Mouse (Mus musculus) kidney, embryonic 16.5 days (tissue): ENCODE data around the gene Clstn1. TPM values are rescaled to one million over a fixed set of nuclear protein-coding genes. Genes with fewer than 3 reads are reported as not detected.

Experiments
- ATAC-seq: fragments of 200-750 bp; cut with Nextera tagmentation; 2 replicates; pipeline ENCODE4 v1.8.0; 2017; ENCODE audit warnings: moderate TSS enrichment; ENCODE audit not compliant: low FRiP score, low TSS enrichment
- H3K27ac ChIP-seq: fragments of 300-500 bp; sonication (generic); 2 replicates; pipeline ENCODE4 v1.5.1; 2014; ENCODE audit warnings: low read length
- H3K27me3 ChIP-seq: fragments of 300-500 bp; sonication (generic); 2 replicates; pipeline ENCODE4 v1.6.1; 2014; ENCODE audit warnings: low read length, control low read depth, mixed read lengths; ENCODE audit not compliant: insufficient read depth
- H3K36me3 ChIP-seq: fragments of 300-500 bp; sonication (generic); 2 replicates; pipeline ENCODE4 v1.6.1; 2014; ENCODE audit warnings: low read length, control low read depth, mixed read lengths; ENCODE audit not compliant: insufficient read depth
- H3K4me1 ChIP-seq: fragments of 300-500 bp; sonication (generic); 2 replicates; pipeline ENCODE4 v1.6.1; 2014; ENCODE audit warnings: low read length, control low read depth, mixed read lengths; ENCODE audit not compliant: insufficient read depth
- H3K4me2 ChIP-seq: fragments of 300-500 bp; sonication (generic); replicated peaks from 2 replicates; pipeline ENCODE4 v1.6.1; 2014; ENCODE audit warnings: low read depth, low read length
- H3K4me3 ChIP-seq: fragments of 300-500 bp; sonication (generic); 2 replicates; pipeline ENCODE4 v1.5.1; 2014; ENCODE audit warnings: mild to moderate bottlenecking, low read length
- H3K9ac ChIP-seq: fragments of 300-500 bp; sonication (generic); replicated peaks from 2 replicates; pipeline ENCODE4 v1.6.1; 2014; ENCODE audit warnings: low read length
- H3K9me3 ChIP-seq: fragments of 300-500 bp; sonication (generic); 2 replicates; pipeline ENCODE4 v1.6.1; 2016; ENCODE audit warnings: low read length, control low read depth
- WGBS: fragments of 180-500 bp; shearing (Covaris S2); extraction: QIAGEN DNeasy Blood & Tissue Kit; methylation state at CpG from one replicate; pipeline ENCODE4 v1.1.7; 2014; 5-methylcytosine and 5-hydroxymethylcytosine counted together
- polyA plus RNA-seq: library from polyadenylated mRNA; unstranded; fragments of >200 nt; fragmentation: Nextera tagmentation; extraction: Ambion mirVana; gene quantifications from 2 replicates; pipeline ENCODE4 v1.2.1, GENCODE M21; 2015

Clstn1 gene
- polyA plus RNA-seq, 1 experiment from 2014 or later = 14.1 TPM

DNA sequence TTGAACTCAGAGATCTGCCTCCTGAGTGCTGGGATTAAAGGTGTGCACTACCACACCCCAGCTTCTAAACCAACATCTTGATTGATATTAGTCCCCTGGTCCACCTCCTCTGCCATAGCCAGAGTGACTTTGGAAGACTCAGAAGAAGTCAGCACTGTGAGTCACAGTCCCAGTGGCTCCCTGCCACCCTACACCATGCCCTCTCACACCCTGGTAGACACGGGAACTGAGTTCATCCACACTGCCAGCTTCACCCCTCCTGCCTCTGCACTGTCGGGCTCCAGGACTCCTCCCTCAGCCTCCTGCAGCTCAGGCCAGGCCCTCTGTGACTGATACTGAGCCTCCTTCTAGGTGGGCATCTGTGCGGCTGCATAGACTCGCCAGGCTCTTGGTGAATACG is 35.4 kb upstream of the Clstn1 start:
- ATAC-seq = no peak
- 70% methylated on average over 5 of the region's 5 CpGs for WGBS
- Histone ChIP-seq H3K27ac (no peak overlapping the region), H3K27me3 (no peaks in the 10 kb centered on the region), H3K9me3 (no peaks in the 10 kb centered on the region), H3K4me2 (no peak overlapping the region), H3K4me1 (no peaks in the 10 kb centered on the region), H3K4me3 (no peak overlapping the region), H3K36me3 (peaks cover 11% of the 10 kb centered on the region), H3K9ac (0 out of 2 replicates have a peak overlapping the region, but pooled peaks have one; percentile 15)

- Histone ChIP-seq H3K27ac (no peak overlapping the region), H3K4me3 (no peak overlapping the region), H3K4me2 (no peak overlapping the region), H3K36me3 (peaks cover 2% of the 10 kb centered on the region; the same call in 1 of the 2 replicates), H3K9ac (no peak overlapping the region), H3K27me3 (no peaks in the 10 kb centered on the region), H3K4me1 (no peaks in the 10 kb centered on the region), H3K9me3 (no peaks in the 10 kb centered on the region)
- ATAC-seq = no peak
- 69% methylated on average over 5 of the region's 5 CpGs for WGBS
These were observed 34.6 kb upstream of the Clstn1 start for GRCm38 (mm10) chr4:149551696-149552095.

- 67% methylated on average over 7 of the region's 7 CpGs for WGBS
- no peak overlapping the region for H3K27ac ChIP-seq
These were observed 32.4 kb upstream of the Clstn1 start for GRCm38 (mm10) chr4:149553834-149554233.

GRCm38 (mm10) chr4:149556111-149556510 is 30.2 kb upstream of the Clstn1 start:
- Histone ChIP-seq H3K4me2 (no peak overlapping the region), H3K4me3 (no peak overlapping the region), H3K9me3 (no peaks in the 10 kb centered on the region), H3K4me1 (no peaks in the 10 kb centered on the region), H3K27me3 (no peaks in the 10 kb centered on the region), H3K9ac (no peak overlapping the region), H3K36me3 (peaks cover 11% of the 10 kb centered on the region; the same call in 1 of the 2 replicates), H3K27ac (no peak overlapping the region)
- ATAC-seq = no peak
- 93% methylated on average over 4 of the region's 4 CpGs for WGBS

More at GRCm38 (mm10) chr4:149553834-149554233, 32.4 kb upstream of the Clstn1 start:
- H3K27me3 ChIP-seq = no peaks in the 10 kb centered on the region
- H3K4me2 ChIP-seq = no peak overlapping the region
- no peak overlapping the region for H3K9ac ChIP-seq
- H3K36me3 ChIP-seq = no peaks in the 10 kb centered on the region
- H3K9me3 ChIP-seq = no peaks in the 10 kb centered on the region
- ATAC-seq = no peak
- H3K4me1 ChIP-seq = no peaks in the 10 kb centered on the region
- H3K4me3 ChIP-seq = no peak overlapping the region

DNA sequence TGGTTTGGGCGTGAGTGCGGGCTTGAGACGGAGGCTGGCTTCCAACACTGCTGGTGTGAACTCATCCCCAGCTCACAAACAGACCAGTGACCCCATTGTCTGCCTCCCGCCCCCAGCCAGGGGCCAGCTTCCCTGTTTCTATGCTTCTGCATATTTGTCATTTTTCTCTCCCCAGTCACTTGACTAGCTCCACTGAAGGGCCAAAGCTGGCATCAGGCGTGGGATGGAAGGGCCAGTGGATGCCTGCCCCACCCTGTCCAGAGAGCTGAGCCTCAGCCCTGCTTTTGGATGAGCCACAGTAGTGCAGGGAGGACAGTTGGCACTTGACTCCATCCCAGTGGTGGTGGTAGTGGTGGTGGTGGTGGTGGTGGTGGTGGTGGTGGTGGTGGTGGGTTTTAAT is 28.4 kb upstream of the Clstn1 start:
- Histone ChIP-seq H3K27me3 (no peaks in the 10 kb centered on the region), H3K9ac (no peak overlapping the region), H3K36me3 (peaks cover 11% of the 10 kb centered on the region; the same call in 1 of the 2 replicates), H3K9me3 (no peaks in the 10 kb centered on the region), H3K4me1 (peaks cover 5% of the 10 kb centered on the region), H3K4me2 (no peak overlapping the region), H3K27ac (no peak overlapping the region), H3K4me3 (no peak overlapping the region)
- ATAC-seq = no peak
- 84% methylated on average over 5 of the region's 5 CpGs for WGBS

GRCm38 (mm10) chr4:149558389-149558788 is 27.9 kb upstream of the Clstn1 start:
- no peak overlapping the region for H3K4me3 ChIP-seq
- 86% methylated on average over 3 of the region's 3 CpGs for WGBS
- no peaks in the 10 kb centered on the region for H3K9me3 ChIP-seq
- H3K27me3 ChIP-seq = no peaks in the 10 kb centered on the region
- H3K27ac ChIP-seq = no peak overlapping the region
- H3K4me2 ChIP-seq = no peak overlapping the region
- peaks cover 8% of the 10 kb centered on the region for H3K4me1 ChIP-seq
- H3K36me3 ChIP-seq = peaks cover 11% of the 10 kb centered on the region; the same call in 1 of the 2 replicates
- no peak for ATAC-seq
- H3K9ac ChIP-seq = no peak overlapping the region

DNA sequence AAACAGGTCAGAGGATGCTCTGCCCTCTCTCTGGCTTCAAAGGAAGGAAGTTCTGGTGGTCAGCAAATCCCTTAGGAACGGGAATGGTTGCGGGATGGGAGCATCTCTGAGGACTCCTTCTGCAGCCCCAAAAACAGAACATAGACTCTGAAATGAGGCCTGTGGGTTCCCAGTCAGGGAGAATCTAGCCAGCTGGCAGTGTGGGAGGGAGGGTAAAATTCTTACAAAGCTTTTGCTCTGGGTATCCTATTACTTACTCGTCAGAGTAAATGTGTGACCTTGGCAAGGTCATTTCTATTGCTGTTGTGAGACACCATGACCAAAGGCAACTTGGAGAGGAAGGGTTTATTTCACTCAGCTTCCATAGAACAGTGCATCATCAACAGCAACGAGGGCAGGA is 24.9 kb upstream of the Clstn1 start:
- Histone ChIP-seq H3K36me3 (peaks cover 11% of the 10 kb centered on the region; the same call in 1 of the 2 replicates), H3K27me3 (no peaks in the 10 kb centered on the region), H3K9ac (no peak overlapping the region), H3K4me2 (no peak overlapping the region), H3K27ac (no peak overlapping the region), H3K4me1 (peaks cover 20% of the 10 kb centered on the region), H3K9me3 (no peaks in the 10 kb centered on the region), H3K4me3 (no peak overlapping the region)
- 73% methylated on average over 4 of the region's 4 CpGs for WGBS
- no peak for ATAC-seq

DNA sequence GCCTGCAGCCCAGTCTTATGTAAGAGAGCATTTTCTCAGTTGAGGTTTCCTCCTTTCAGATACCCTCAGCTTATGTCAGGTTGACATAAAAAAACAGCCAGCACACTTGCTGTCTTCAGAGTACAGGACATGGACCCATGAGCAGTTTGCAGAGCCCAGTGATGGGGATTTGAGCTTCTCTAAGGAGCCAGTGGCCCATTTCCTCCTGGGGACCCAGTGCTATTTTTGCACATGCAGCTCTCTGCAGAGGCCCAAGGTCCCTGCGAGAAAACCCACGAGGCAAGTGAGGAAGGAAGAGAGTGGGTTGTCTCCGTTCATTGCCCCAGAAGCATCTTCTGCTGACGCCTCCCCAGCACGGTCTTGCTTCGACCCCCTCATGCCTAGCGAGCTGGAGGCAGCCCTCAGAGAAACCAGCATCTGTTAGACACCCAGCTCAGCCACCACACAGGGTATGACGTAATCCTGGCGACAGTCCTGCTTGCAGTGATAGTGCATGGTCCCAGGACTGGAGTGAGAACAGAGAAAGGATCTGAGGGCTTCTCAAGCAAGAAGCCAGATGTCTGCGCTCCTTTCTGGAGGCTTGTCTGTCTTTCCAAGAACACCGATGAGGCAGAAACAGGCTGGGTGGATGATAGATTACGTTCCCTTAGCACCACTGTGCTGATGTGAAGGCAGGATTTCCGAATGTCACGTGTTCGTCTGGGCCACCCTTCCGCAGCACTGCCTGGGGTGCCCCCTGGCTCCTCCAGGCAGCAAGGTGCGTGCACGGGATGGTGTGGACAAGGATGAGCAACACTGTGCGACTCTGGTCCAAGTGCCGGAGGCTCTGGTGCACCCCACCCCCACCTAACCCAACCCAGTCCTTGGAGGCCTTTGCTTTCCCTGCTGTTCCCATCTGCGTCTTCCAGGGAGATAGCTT is 24.0 kb upstream of the Clstn1 start:
- Histone ChIP-seq H3K27ac (no peak overlapping the region), H3K4me1 (peaks cover 21% of the 10 kb centered on the region), H3K9ac (no peak overlapping the region; the same call in 1 of the 2 replicates), H3K4me2 (no peak overlapping the region), H3K36me3 (peaks cover 11% of the 10 kb centered on the region; the same call in 1 of the 2 replicates), H3K4me3 (no peak overlapping the region), H3K9me3 (no peaks in the 10 kb centered on the region), H3K27me3 (no peaks in the 10 kb centered on the region)
- no peak for ATAC-seq
- WGBS = 63% methylated on average over 21 of the region's 21 CpGs

DNA sequence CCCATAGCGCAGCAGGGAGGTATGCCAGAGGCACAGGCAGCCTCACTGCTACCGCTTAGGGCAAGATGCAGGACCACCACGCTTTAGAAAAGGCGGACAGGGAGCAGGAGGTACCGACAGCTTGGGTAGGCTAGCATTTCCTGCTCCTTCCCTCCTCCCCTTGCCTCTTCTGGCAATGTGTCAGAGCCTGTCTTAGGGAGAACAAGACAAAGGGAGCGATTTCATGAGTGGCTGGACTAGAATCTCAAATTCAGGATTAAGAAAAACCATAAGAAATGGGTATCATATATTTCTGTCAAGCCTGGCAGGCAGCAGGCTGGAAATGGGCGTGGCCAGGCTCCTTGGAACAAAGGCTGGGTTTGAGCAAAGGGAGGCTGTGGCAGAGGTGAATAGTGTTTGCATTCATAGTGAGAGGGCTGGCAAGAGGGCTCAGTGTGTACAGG is 23.3 kb upstream of the Clstn1 start:
- Histone ChIP-seq H3K4me2 (no peak overlapping the region), H3K9ac (no peak overlapping the region; the same call in 1 of the 2 replicates)
- 42% methylated on average over 7 of the region's 7 CpGs for WGBS

GRCm38 (mm10) chr4:149563941-149564361 is 22.3 kb upstream of the Clstn1 start:
- ATAC-seq = no peak
- H3K27me3 ChIP-seq = no peaks in the 10 kb centered on the region
- no peaks in the 10 kb centered on the region for H3K9me3 ChIP-seq
- H3K4me1 ChIP-seq = peaks cover 23% of the 10 kb centered on the region
- no peak overlapping the region for H3K9ac ChIP-seq
- peak overlapping the region; percentile 42; the same call in 1 of the 2 replicates for H3K4me2 ChIP-seq
- peak overlapping the region; percentile 75; the same call in 1 of the 2 replicates for H3K27ac ChIP-seq
- H3K36me3 ChIP-seq = peaks cover 11% of the 10 kb centered on the region; the same call in 1 of the 2 replicates
- H3K4me3 ChIP-seq = no peak overlapping the region
- WGBS = 79% methylated on average over 10 of the region's 10 CpGs

More for the DNA sequence above, 23.3 kb upstream of the Clstn1 start:
- H3K27me3 ChIP-seq = no peaks in the 10 kb centered on the region
- H3K4me3 ChIP-seq = no peak overlapping the region
- no peak overlapping the region for H3K27ac ChIP-seq
- H3K36me3 ChIP-seq = peaks cover 11% of the 10 kb centered on the region; the same call in 1 of the 2 replicates
- H3K9me3 ChIP-seq = no peaks in the 10 kb centered on the region
- H3K4me1 ChIP-seq = peaks cover 23% of the 10 kb centered on the region
- no peak for ATAC-seq
